Mouse (Mus musculus) right cerebral cortex, postnatal 36 days (tissue): ENCODE measurements around the gene Gm10721.
"Not testable (repeated sequence)": the region's sequence is repeated elsewhere in the genome, so short reads cannot be mapped to it uniquely, and the experiment has no call there.

ENCODE experiments used
- DNase-seq, 2 experiments: peaks; one replicate each; pipeline ENCODE4 v3.0.0; 2022; ENCODE audit warnings: low spot score in 2 of 2, mixed read lengths in 1 of 2

Gm10721 gene

DNA sequence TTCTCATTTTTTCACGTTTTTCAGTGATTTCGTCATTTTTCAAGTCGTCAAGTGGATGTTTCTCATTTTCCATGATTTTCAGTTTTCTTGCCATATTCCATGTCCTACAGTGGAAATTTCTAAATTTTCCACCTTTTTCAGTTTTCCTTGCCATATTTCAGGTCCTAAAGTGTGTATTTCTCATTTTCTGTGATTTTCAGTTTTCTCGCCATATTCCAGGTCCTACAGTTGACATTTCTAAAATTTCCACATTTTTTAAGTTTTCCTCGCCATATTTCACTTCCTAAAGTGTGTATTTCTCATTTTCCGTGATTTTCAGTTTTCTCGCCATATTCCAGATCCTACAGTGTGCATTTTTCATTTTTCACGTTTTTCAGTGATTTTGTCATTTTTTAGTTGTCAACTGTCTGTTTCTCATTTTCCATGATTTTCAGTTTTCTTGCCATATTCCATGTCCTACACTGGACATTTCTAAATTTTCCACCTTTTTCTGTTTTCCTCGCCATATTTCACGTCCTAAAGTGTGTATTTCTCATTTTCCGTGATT, at the start of gene Gm10721:
TSS of gene Gm10721 (plus strand) at position 408 of the 547 bp plus-strand sequence.
- not testable (repeated sequence) for DNase-seq

DNA sequence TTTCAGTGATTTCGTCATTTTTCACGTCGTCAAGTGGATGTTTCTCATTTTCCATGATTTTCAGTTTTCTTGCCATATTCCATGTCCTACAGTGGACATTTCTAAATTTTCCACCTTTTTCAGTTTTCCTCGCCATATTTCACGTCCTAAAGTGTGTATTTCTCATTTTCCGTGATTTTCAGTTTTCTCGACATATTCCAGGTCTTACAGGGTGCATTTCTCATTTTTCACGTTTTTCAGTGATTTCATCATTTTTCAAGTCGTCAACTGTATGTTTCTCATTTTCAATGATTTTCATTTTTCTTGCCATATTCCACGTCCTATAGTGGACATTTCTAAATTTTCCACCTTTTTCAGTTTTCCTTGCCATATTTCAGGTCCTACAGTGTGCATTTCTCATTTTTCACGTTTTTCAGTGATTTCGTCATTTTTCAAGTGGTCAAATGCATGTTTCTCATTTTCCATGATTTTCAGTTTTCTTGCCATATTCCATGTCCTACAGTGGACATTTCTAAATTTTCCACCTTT, 12.4 kb upstream of the Gm10721 start, which contains the start of gene Gm10722:
TSS of gene Gm10722 (plus strand) at position 478 of the 528 bp plus-strand sequence.
- not testable (repeated sequence) for DNase-seq

DNA sequence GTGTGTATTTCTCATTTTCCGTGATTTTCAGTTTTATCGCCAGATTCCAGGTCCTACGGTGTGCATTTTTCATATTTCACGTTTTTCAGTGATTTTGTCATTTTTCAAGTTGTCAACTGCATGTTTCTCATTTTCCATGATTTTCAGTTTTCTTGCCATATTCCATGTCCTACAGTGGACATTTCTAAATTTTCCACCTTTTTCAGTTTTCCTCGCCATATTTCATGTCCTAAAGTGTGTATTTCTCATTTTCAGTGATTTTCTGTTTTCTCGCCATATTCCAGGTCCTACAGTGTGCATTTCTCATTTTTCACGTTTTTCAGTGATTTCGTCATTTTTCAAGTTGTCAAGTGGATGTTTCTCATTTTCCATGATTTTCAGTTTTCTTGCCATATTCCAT, 11.9 kb upstream of the Gm10721 start:
- not testable (repeated sequence) for DNase-seq

DNA sequence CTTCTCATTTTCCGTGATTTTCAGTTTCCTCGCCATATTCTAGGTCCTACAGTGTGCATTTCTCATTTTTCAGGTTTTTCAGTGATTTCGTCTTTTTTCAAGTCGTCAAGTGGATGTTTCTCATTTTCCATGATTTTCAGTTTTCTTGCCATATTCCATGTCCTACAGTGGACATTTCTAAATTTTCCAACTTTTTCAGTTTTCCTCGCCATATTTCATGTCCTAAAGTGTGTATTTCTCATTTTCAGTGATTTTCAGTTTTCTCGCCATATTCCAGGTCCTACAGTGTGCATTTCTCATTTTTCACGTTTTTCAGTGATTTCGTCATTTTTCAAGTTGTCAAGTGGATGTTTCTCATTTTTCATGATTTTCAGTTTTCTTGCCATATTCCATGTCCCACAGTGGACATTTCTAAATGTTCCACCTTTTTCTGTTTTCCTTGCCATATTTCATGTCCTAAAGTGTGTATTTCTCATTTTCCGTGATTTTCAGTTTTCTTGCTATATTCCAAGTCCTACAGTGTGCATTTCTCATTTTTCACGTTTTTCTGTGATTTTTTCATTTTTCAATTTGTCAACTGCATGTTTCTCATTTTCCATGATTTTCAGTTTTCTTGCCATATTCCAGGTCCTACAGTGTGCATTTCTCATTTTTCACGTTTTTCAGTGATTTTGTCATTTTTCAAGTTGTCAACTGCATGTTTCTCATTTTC, 10.8 kb upstream of the Gm10721 start:
- peak; percentile 94 to 96 for DNase-seq

DNA sequence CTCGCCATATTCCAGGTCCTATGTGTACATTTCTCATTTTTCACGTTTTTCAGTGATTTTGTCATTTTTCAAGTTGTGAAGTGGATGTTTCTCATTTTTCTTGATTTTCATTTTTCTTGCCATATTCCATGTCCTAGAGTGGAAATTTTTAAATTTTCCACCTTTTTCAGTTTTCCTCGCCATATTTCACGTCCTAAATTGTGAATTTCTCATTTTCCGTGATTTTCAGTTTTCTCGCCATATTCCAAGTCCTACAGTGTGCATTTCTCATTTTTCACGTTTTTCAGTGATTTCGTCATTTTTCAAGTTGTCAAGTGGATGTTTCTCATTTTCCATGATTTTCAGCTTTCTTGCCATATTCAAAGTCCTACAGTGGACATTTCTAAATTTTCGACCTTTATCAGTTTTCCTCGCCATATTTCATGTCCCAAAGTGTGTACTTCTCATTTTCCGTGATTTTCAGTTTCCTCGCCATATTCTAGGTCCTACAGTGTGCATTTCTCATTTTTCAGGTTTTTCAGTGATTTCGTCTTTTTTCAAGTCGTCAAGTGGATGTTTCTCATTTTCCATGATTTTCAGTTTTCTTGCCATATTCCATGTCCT, 10.0 kb upstream of the Gm10721 start, which contains the start of gene Gm11168:
TSS of gene Gm11168 (plus strand) at position 553 of the 603 bp plus-strand sequence.
- not testable (repeated sequence) for DNase-seq

DNA sequence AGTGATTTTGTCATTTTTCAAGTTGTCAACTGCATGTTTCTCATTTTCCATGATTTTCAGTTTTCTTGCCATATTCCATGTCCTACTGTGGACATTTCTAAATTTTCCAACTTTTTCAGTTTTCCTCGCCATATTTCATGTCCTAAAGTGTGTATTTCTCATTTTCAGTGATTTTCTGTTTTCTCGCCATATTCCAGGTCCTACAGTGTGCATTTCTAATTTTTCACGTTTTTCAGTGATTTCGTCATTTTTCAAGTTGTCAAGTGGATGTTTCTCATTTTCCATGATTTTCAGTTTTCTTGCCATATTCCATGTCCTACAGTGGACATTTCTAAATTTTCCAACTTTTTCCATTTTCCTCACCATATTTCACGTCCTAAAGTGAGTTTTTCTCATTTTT, 6.8 kb upstream of the Gm10721 start:
- DNase-seq = not testable (repeated sequence)

DNA sequence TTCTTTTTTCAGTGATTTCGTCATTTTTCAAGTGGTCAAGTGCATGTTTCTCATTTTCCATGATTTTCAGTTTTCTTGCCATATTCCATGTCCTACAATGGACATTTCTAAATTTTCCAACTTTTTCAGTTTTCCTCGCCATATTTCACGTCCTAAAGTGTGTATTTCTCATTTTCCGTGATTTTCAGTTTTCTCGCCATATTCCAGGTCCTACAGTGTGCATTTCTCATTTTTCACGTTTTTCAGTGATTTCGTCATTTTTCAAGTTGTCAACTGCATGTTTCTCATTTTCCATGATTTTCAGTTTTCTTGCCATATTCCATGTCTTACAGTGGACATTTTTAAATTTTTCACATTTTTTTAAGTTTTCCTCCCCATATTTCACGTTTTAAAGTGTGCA, 6.3 kb upstream of the Gm10721 start:
- peak; percentile 89 to 92 for DNase-seq

DNA sequence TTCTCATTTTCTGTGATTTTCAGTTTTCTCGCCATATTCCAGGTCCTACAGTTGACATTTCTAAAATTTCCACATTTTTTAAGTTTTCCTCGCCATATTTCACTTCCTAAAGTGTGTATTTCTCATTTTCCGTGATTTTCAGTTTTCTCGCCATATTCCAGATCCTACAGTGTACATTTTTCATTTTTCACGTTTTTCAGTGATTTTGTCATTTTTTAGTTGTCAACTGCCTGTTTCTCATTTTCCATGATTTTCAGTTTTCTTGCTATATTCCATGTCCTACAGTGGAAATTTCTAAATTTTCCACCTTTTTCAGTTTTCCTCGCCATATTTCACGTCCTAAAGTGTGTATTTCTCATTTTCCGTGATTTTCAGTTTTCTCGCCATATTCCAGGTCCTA, 5.7 kb upstream of the Gm10721 start:
- not testable (repeated sequence) for DNase-seq

DNA sequence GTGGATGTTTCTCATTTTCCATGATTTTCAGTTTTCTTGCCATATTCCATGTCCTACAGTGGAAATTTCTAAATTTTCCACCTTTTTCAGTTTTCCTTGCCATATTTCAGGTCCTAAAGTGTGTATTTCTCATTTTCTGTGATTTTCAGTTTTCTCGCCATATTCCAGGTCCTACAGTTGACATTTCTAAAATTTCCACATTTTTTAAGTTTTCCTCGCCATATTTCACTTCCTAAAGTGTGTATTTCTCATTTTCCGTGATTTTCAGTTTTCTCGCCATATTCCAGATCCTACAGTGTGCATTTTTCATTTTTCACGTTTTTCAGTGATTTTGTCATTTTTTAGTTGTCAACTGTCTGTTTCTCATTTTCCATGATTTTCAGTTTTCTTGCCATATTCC, 3.6 kb upstream of the Gm10721 start:
- not testable (repeated sequence) for DNase-seq

DNA sequence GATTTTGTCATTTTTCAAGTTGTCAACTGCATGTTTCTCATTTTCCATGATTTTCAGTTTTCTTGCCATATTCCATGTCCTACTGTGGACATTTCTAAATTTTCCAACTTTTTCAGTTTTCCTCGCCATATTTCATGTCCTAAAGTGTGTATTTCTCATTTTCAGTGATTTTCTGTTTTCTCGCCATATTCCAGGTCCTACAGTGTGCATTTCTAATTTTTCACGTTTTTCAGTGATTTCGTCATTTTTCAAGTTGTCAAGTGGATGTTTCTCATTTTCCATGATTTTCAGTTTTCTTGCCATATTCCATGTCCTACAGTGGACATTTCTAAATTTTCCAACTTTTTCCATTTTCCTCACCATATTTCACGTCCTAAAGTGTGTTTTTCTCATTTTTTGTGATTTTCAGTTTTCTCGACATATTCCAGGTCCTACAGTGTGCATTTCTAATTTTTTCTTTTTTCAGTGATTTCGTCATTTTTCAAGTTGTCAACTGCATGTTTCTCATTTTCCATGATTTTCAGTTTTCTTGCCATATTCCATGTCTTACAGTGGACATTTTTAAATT, 802 bp upstream of the Gm10721 start:
- DNase-seq = not testable (repeated sequence)

DNA sequence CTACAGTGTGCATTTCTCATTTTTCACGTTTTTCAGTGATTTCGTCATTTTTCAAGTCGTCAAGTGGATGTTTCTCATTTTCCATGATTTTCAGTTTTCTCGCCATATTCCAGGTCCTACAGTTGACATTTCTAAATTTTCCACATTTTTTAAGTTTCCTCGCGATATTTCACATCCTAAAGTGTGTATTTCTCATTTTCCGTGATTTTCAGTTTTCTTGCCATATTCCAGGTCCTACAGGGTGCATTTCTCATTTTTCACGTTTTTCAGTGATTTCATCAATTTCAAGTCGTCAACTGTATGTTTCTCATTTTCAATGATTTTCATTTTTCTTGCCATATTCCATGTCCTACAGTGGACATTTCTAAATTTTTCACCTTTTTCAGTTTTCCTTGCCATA, 2.4 kb downstream of the Gm10721 start, which contains the start of gene Gm10720:
TSS of gene Gm10720 (plus strand) at position 301 of the 400 bp plus-strand sequence.
- not testable (repeated sequence) for DNase-seq

DNA sequence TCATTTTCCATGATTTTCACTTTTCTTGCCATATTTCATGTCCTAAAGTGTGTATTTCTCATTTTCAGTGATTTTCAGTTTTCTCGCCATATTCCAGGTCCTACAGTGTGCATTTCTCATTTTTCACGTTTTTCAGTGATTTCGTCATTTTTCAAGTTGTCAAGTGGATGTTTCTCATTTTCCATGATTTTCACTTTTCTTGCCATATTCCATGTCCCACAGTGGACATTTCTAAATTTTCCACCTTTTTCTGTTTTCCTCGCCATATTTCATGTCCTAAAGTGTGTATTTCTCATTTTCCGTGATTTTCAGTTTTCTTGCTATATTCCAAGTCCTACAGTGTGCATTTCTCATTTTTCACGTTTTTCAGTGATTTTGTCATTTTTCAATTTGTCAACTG, 3.0 kb downstream of the Gm10721 start:
- DNase-seq = not testable (repeated sequence)

DNA sequence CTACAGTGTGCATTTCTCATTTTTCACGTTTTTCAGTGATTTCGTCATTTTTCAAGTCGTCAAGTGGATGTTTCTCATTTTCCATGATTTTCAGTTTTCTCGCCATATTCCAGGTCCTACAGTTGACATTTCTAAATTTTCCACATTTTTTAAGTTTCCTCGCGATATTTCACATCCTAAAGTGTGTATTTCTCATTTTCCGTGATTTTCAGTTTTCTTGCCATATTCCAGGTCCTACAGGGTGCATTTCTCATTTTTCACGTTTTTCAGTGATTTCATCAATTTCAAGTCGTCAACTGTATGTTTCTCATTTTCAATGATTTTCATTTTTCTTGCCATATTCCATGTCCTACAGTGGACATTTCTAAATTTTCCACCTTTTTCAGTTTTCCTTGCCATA, 4.2 kb downstream of the Gm10721 start, which contains the start of gene Gm10719:
TSS of gene Gm10719 (plus strand) at position 301 of the 400 bp plus-strand sequence.
- DNase-seq = not testable (repeated sequence)

DNA sequence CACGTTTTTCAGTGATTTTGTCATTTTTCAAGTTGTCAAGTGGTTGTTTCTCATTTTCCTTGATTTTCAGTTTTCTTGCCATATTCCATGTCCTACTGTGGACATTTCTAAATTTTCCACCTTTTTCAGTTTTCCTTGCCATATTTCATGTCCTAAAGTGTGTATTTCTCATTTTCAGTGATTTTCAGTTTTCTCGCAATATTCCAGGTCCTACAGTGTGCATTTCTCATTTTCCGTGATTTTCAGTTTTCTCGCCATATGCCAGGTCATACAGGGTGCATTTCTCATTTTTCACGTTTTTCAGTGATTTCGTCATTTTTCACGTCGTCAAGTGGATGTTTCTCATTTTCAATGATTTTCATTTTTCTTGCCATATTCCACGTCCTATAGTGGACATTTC, 6.0 kb downstream of the Gm10721 start:
- peak; percentile 40 to 59 for DNase-seq

DNA sequence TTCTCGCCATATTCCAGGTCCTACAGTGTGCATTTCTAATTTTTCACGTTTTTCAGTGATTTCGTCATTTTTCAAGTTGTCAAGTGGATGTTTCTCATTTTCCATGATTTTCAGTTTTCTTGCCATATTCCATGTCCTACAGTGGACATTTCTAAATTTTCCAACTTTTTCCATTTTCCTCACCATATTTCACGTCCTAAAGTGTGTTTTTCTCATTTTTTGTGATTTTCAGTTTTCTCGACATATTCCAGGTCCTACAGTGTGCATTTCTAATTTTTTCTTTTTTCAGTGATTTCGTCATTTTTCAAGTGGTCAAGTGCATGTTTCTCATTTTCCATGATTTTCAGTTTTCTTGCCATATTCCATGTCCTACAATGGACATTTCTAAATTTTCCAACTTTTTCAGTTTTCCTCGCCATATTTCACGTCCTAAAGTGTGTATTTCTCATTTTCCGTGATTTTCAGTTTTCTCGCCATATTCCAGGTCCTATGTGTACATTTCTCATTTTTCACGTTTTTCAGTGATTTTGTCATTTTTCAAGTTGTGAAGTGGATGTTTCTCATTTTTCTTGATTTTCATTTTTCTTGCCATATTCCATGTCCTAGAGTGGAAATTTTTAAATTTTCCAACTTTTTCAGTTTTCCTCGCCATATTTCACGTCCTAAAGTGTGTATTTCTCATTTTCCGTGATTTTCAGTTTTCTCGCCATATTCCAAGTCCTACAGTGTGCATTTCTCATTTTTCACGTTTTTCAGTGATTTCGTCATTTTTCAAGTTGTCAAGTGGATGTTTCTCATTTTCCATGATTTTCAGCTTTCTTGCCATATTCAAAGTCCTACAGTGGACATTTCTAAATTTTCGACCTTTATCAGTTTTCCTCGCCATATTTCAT, 7.1 kb downstream of the Gm10721 start:
- DNase-seq = peak; percentile 32 to 41

DNA sequence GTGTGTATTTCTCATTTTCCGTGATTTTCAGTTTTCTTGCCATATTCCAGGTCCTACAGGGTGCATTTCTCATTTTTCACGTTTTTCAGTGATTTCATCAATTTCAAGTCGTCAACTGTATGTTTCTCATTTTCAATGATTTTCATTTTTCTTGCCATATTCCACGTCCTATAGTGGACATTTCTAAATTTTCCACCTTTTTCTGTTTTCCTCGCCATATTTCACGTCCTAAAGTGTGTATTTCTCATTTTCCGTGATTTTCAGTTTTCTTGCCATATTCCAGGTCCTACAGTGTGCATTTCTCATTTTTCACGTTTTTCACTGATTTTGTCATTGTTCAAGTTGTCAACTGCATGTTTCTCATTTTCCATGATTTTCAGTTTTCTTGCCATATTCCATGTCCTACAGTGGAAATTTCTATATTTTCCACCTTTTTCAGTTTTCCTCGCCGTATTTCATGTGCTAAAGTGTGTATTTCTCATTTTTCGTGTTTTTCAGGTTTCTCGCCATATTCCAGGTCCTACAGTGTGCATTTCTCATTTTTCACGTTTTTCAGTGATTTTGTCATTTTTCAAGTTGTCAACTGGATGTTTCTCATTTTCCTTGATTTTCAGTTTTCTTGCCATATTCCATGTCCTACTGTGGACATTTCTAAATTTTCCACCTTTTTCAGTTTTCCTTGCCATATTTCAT, 9.5 kb downstream of the Gm10721 start:
- peak; percentile 45 to 51 for DNase-seq

DNA sequence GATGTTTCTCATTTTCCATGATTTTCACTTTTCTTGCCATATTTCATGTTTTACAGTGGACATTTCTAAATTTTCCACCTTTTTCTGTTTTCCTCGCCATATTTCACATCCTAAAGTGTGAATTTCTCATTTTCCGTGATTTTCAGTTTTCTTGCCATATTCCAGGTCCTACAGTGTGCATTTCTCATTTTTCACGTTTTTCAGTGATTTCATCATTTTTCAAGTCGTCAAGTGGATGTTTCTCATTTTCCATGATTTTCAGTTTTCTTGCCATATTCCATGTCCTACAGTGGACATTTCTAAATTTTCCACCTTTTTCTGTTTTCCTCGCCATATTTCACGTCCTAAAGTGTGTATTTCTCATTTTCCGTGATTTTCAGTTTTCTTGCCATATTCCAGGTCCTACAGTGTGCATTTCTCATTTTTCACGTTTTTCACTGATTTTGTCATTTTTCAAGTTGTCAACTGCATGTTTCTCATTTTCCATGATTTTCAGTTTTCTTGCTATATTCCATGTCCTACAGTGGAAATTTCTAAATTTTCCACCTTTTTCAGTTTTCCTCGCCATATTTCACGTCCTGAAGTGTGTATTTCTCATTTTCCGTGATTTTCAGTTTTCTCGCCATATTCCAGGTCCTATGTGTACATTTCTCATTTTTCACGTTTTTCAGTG, 10.5 kb downstream of the Gm10721 start, which contains the start of gene Gm10718:
TSS of gene Gm10718 (plus strand) at position 236 of the 673 bp plus-strand sequence.
- not testable (repeated sequence) for DNase-seq

DNA sequence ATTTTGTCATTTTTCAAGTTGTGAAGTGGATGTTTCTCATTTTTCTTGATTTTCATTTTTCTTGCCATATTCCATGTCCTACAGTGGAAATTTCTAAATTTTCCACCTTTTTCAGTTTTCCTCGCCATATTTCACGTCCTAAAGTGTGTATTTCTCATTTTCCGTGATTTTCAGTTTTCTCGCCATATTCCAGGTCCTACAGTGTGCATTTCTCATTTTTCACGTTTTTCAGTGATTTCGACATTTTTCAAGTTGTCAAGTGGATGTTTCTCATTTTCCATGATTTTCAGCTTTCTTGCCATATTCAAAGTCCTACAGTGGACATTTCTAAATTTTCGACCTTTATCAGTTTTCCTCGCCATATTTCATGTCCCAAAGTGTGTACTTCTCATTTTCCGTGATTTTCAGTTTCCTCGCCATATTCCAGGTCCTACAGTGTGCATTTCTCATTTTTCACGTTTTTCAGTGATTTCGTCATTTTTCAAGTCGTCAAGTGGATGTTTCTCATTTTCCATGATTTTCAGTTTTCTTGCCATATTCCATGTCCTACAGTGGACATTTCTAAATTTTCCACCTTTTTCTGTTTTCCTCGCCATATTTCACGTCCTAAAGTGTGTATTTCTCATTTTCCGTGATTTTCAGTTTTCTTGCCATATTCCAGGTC, 11.2 kb downstream of the Gm10721 start:
- peak; percentile 49 to 54 for DNase-seq

DNA sequence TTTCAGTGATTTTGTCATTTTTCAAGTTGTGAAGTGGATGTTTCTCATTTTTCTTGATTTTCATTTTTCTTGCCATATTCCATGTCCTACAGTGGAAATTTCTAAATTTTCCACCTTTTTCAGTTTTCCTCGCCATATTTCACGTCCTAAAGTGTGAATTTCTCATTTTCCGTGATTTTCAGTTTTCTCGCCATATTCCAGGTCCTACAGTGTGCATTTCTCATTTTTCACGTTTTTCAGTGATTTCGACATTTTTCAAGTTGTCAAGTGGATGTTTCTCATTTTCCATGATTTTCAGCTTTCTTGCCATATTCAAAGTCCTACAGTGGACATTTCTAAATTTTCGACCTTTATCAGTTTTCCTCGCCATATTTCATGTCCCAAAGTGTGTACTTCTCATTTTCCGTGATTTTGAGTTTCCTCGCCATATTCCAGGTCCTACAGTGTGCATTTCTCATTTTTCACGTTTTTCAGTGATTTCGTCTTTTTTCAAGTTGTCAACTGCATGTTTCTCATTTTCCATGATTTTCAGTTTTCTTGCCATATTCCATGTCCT, 12.1 kb downstream of the Gm10721 start, which contains the start of gene Gm10717:
TSS of gene Gm10717 (plus strand) at position 506 of the 556 bp plus-strand sequence.
- peak; percentile 8 to 12 for DNase-seq
